Mouse (Mus musculus): ENCODE measurements at regions not wholly inside any gene's neighbourhood (a gene's known extent, or its start where the extent isn't known, plus 50 kb on each side); places are given as distances from the start of the nearest gene placed in this dataset.

GRCm38 (mm10) chr8:25445968-25446367 lies 621.8 kb upstream of the Adam5 start:
- TF ChIP-seq CTCF (IDR thresholded peaks at IDR 0.05; ENCODE audit: borderline replicate concordance, insufficient read depth, low read depth, low read length) (no peak), POLR2A (IDR thresholded peaks at IDR 0.05; ENCODE audit: borderline replicate concordance, insufficient read depth, low read length) (no peak)
